Mouse (Mus musculus): ENCODE measurements around the gene Fam219a.
A peak's percentile ranks its signal among the peaks of the same experiment; 100 is the strongest.

The Fam219a gene

DNA sequence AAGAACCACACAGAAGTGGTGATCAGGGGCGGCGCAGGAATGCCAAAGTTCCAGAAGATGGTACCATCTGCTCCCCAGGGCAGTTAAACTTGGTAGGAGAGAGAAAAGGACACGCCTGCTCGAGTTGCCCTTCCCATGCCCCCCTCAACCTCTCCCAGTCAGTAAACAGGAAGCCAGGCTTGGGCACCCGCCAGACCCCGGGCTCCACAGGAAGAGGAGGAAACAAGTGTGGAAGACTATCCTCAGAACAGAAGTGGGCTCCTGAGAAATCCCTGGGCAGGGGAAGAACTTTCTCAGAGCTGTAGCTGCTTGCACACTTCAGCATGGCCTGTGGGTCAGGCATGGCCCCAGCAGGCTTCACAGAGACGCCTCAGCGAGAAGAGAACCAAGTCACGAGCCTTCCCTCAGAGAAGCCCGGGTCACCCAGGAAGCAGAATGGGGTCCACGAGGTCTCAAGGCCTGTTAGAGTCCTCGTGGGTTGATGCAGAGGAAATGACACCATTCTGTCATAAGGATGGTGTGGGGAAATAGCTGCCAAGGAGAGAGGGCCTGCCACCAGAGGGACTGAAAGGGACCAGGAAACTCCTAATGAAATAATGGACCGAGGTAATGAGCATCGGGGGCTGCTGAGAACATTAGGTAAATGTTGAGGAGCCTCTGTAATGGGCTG is 14.2 kb downstream of the Fam219a start:
- DNase-seq (ENCODE audit: low spot score in 2 of 2), result no peak

DNA sequence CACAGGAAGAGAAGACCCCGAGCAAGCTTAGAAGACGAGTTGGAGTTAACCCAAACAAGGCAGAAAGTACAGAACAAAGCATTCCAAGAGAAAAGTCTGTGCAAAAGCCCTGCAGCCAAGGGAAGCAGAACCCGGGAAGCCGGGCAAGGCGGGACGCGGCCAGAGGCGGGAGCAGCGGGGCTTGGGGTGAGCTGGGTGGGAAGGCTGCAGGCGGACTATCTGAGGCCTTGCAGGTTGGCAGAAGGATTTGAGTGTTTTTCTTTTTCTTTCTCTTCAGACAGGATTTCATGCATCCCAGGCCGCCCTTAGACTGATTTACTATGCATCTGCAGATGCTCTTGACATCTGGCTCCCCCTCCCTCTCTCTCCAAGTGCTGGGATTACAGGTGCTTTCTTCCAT is 16.2 kb downstream of the Fam219a start:
- no peak for DNase-seq (ENCODE audit: low spot score in 2 of 2)

DNA sequence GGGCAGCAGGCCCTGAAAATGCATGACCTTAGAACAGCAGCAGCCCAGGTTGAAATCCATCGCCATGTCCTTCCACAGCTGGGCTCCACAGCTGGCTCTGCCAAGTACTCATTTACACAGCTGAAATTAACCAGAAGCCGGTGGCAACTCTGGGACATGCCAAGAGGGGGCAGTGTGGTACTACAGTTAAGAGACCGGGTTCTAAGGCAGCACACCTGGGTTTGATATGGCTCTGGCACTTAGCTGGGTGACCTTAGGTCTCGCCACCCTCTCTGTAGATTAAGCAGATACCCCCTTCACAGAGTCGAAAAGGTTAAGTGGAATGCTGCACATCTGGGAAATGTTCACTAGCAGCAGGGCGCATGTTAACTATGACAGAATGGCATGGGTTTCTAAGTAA is 16.8 kb downstream of the Fam219a start:
- peak; percentile 31 to 76 for DNase-seq (ENCODE audit: low spot score in 2 of 2)

- DNase-seq (ENCODE audit: low spot score in 2 of 2), result no peak
Observed at GRCm38 (mm10) chr4:41547086-41547485, 22.3 kb downstream of the Fam219a start.

DNA sequence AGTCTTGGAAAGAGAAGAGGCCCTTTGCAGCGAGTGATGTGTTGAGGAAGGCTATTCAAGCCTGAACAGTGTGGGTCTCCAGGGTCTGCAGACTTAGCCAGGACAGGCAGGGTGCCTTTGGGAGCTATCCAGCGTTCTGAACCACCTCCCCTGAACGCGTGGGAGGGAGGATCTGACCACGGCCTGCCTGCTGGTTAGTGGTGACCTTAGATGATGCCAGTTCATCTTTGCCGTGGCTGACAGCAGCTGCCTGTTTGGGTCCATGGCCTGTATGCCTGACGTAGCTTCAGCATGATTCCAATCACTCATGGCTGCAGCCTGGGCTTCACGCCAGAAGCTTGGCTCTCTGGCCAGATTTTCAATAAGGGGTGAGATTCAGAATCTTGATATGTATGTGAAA is 23.4 kb downstream of the Fam219a start:
- DNase-seq (ENCODE audit: low spot score in 2 of 2), result no peak

DNA sequence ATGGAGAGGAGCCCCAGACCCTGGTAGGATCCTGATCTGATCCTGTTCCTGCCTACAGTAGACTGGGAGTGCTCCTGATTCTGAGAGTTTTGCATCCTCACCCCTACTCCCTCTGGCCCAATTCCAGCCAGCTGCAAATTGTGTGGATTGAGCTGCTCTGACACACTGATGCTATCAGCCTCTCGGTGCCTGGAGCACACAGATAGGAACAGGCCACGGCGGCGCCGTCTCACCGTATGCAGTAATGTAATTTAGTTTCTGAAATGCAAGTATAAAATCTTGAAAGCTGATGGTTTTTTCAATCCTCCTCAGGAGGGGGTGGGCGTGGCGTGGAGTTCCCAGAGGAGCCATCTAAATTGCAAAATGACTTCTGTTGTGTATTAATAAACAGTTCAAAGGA is 27.2 kb downstream of the Fam219a start:
- no peak for DNase-seq (ENCODE audit: low spot score in 2 of 2)

DNA sequence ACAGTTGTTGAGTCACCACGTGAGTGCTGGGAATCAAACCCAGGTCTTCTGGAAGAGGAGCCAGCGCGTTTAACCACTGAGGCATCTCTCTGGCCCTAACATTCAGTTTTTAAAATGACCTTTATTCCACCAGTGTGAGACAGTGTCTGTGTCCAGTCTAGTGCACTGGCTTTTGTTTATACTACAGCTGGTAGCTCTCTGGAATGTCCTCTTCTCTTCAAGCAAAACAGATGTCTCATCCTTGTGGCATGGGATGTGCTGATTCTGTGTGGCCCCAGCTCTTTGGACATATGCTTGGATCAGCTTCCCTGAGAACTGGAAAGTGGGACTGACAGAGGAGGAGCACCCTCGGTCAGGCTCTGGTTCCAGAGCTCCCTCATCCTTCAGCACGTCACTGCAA is 34.5 kb downstream of the Fam219a start:
- no peak for DNase-seq (ENCODE audit: low spot score in 2 of 2)

- DNase-seq (ENCODE audit: low spot score in 2 of 2), result peak in 1 of 2 experiments; percentile 18
Observed at GRCm38 (mm10) chr4:41532420-41532819, 36.9 kb downstream of the Fam219a start.

- DNase-seq (ENCODE audit: low spot score in 2 of 2), result no peak
Observed at GRCm38 (mm10) chr4:41527996-41528395, 41.3 kb downstream of the Fam219a start.

- DNase-seq (ENCODE audit: low spot score in 2 of 2), result no peak
Observed at GRCm38 (mm10) chr4:41527076-41527475, 42.3 kb downstream of the Fam219a start.

DNA sequence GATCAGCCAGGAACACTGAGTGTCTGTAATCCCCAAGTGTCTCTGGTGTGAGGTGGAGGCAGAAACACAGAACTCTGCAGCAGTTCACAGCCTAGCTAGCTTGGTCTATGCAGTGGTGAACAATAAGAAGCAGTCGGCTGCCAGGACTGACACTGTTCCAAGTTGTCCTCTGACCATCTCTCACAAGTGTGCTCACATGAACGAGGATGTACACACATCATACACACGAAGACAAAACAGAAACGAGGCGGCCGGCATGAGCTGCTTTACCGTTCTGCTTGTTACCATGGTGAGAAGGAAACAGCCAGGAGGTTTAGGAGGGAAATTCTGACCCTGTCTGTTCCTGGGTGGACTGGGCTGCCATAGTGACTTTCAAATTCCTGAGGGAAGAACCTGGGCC is 42.8 kb downstream of the Fam219a start:
- DNase-seq (ENCODE audit: low spot score in 2 of 2), result no peak

- no peak for DNase-seq (ENCODE audit: low spot score in 2 of 2)
Observed at GRCm38 (mm10) chr4:41524829-41525228, 44.5 kb downstream of the Fam219a start.

DNA sequence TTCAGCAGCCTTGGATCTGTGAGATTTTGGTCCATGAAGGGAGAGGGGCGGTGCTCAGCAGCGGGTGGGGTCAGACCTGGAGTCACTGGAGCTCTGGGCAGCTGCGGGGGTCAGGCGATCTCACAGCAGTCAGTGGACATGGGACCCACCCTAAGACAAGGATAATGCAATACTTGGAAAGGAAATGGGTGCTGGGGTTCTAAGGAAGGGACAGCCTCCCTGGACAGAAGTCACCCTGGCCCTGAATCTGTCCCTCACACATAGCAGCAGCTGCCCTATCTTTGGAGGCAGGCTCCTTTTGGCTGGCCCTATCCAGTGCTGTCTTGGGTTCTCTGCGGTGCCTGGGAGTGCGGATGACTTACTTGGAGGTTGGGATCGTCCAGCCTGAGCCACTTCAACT is 45.5 kb downstream of the Fam219a start:
- no peak for DNase-seq (ENCODE audit: low spot score in 2 of 2)

- peak in 1 of 2 experiments; percentile 31 for DNase-seq (ENCODE audit: low spot score in 2 of 2)
Observed at GRCm38 (mm10) chr4:41522788-41523187, 46.5 kb downstream of the Fam219a start.

GRCm38 (mm10) chr4:41522136-41522535 is 47.2 kb downstream of the Fam219a start:
- DNase-seq (ENCODE audit: low spot score in 2 of 2), result no peak

GRCm38 (mm10) chr4:41520641-41521040 is 48.7 kb downstream of the Fam219a start:
- no peak for DNase-seq (ENCODE audit: low spot score in 2 of 2)

GRCm38 (mm10) chr4:41519195-41519594 is 50.1 kb downstream of the Fam219a start:
- no peak for DNase-seq (ENCODE audit: low spot score in 2 of 2)

DNA sequence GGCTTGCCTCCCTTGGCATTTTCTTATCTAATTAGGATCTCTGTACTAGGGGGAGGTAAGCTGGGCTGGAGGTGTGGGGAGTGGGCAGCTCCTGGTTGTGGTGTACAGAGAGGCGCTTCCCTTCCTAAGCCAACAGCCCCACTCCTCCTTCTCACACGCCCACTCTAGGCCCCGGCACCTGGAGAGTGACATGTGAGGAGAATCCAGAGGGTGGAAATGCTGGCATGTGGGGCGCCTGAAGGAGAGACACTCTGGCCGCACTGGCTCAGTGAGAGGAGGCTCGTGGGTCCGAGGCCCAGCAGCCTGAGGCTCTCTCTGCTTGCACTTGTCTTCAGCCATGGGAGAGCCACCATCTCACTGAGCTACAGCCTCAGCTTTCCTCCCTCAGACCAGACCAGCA is 51.0 kb downstream of the Fam219a start:
- DNase-seq (ENCODE audit: low spot score in 2 of 2), result no peak

- no peak for DNase-seq (ENCODE audit: low spot score in 2 of 2)
Observed at GRCm38 (mm10) chr4:41517233-41517632, 52.1 kb downstream of the Fam219a start, which contains the start of gene 1110017D15Rik. Gene 1110017D15Rik, minus strand, starts transcription at chr4:41517333.

DNA sequence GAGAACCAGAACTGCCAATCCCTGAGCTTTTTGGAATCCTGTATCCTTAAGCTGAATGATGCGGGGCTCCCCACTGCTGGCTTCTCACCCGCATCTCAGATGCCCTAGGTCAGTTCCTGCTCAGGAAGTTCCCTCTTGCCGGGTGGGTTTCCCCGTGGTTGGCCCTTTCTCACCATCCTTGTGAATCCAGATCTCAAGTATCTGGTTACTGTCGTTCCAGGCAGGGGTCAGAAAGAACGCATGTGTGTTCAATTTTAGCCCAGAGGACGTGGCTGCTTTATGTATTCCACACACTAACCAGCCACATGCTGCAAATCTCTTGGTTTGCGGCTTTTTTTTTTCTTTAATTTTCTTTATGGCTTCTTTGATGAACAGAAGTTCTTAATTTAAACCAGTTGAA is 55.6 kb downstream of the Fam219a start:
- DNase-seq (ENCODE audit: low spot score in 2 of 2), result no peak

DNA sequence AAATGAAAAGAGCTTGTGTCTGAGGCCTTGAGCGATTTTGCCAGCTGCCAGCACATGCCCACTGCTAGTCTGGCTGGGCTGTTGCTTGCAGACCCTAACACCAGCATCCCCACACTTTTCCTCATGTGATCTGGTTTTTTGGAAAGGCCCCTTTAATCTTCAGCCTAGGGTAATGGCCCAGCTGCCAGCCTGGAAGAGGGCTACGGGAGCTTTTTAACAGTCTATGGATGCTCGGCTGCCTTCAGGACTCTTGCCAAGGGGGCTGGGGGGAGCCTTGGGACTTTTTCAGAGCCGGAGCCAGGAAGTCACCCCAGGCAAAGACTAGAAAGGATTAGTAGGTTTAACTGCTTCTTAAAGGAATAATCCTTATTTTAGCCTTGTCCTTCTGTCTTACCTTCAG is 56.0 kb downstream of the Fam219a start:
- DNase-seq (ENCODE audit: low spot score in 2 of 2), result no peak

- DNase-seq (ENCODE audit: low spot score in 2 of 2), result no peak
Observed at GRCm38 (mm10) chr4:41507998-41508397, 61.3 kb downstream of the Fam219a start.

DNA sequence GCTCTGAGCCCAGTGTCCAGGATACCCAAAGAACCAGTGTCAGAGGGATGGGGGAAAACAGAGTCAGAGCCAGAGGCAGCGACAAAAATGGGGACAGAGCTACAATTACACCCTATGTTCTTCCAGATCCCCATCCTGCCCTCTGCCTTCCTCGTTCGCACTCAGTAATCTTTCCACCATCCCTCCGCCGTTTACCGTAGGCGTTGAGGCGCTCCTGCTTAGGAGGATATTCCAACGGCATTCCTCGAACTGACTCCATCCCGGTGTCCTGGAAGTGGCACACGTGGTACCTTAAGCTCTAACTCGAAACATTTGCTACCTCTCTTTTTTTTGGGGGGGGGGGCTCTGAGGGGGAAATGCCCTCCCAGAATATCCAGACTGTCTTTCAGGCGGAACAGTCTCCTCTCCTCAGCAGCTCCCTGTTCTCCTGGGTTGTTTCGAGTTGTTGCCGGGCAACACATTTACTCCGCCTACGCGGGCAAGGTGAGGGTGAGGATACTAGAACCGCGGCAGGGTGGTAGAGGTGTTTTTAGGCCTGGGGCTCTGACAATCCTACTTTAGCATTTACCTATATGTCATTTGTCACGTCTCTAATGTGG is 61.9 kb downstream of the Fam219a start:
- DNase-seq (ENCODE audit: low spot score in 2 of 2), result no peak

DNA sequence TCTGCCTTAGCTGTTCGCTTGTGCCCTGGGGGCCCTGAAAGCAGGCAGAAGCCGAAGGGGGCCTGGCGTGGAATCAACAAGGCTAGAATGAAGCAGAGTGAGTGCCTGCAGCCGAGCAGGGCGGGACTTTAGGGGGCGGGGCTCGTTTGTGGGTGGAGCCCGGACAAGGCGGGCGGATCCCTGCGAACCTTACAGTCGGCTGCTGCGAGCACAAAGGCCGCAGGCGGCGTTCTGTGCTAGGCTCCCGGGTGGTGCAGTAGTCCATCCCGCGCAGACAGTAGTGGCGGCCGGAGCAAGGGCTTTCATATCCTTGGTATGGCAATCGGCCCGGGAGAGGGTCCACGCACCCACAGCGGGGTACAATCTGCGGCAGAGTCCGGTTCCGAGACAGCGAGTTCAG is 62.4 kb downstream of the Fam219a start:
- peak; percentile 37 to 61 for DNase-seq (ENCODE audit: low spot score in 2 of 2)

Measured in thymus, postnatal 10 days (tissue).